Mouse (Mus musculus): ENCODE results near the gene Prkg1.

DNA sequence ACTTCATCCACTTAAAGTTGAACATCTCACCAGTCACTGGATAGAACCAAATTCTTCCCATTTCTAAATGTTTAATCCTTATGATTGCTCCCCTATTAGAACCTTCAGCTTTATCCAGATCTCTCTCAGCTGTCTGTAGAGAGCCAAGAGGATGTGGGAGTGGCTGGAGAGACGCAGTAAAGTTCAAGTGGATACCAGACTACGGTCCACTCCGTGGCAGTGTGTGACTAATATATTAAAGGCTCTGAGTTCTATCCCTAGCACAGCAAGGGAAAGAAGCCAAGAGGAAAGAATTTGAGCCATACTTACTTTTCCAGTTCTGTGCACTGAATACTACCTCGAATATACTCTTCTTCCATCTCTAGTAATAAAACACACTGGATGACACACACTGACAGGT, 919.9 kb downstream of the Prkg1 start:
- TF ChIP-seq POLR2A (IDR thresholded peaks at IDR 0.05; ENCODE audit: borderline replicate concordance, control insufficient read depth, low read depth, low read length) (no peak), CTCF (IDR thresholded peaks at IDR 0.05; ENCODE audit: control insufficient read depth, insufficient read depth, low read length) (no peak)

All from bone marrow, adult 2 months (tissue).